Mouse (Mus musculus) forebrain, embryonic 15.5 days (tissue): ENCODE measurements around the gene Pnpo. TPM values are rescaled to one million over a fixed set of nuclear protein-coding genes. Genes with fewer than 3 reads are reported as not detected.

Source experiments
- ATAC-seq: fragments of 200-750 bp; cut with Nextera tagmentation; replicated peaks from 2 replicates; pipeline ENCODE4 v1.8.0; 2017; ENCODE audit warnings: mild to moderate bottlenecking, moderate TSS enrichment, moderate library complexity
- H3K27ac ChIP-seq: fragments of 300-500 bp; sonication (generic); replicated peaks from 2 replicates; pipeline ENCODE4 v1.5.1; 2015; ENCODE audit warnings: mild to moderate bottlenecking, inconsistent platforms
- H3K27me3 ChIP-seq: fragments of 300-500 bp; sonication (generic); 2 replicates; pipeline ENCODE4 v1.6.1; 2015; ENCODE audit warnings: inconsistent platforms
- H3K36me3 ChIP-seq: fragments of 300-500 bp; sonication (generic); 2 replicates; pipeline ENCODE4 v1.6.1; 2015; ENCODE audit warnings: mild to moderate bottlenecking, inconsistent platforms
- H3K4me1 ChIP-seq: fragments of 300-500 bp; sonication (generic); 2 replicates; pipeline ENCODE4 v1.6.1; 2015; ENCODE audit warnings: inconsistent platforms
- H3K4me2 ChIP-seq: fragments of 300-500 bp; sonication (generic); replicated peaks from 2 replicates; pipeline ENCODE4 v1.6.1; 2015; ENCODE audit warnings: mild to moderate bottlenecking, inconsistent platforms
- H3K4me3 ChIP-seq: fragments of 300-500 bp; sonication (generic); 2 replicates; pipeline ENCODE4 v1.5.1; 2015; ENCODE audit warnings: mild to moderate bottlenecking, inconsistent platforms
- H3K9ac ChIP-seq: fragments of 300-500 bp; sonication (generic); replicated peaks from 2 replicates; pipeline ENCODE4 v1.6.1; 2015; ENCODE audit warnings: mild to moderate bottlenecking, inconsistent platforms
- H3K9me3 ChIP-seq: fragments of 300-500 bp; sonication (generic); 2 replicates; pipeline ENCODE4 v1.6.1; 2016; ENCODE audit warnings: inconsistent platforms
- WGBS: fragments of 180-500 bp; shearing (Covaris S2); methylation state at CpG from one replicate; pipeline ENCODE4 v1.1.7; 2015; ENCODE audit warnings: mixed read lengths; 5-methylcytosine and 5-hydroxymethylcytosine counted together
- polyA plus RNA-seq: library from polyadenylated mRNA; unstranded; fragments of >200 nt; fragmentation: Nextera tagmentation; extraction: Ambion mirVana; gene quantifications from 2 replicates; pipeline ENCODE4 v1.2.1, GENCODE M21; 2015

Pnpo gene
- polyA plus RNA-seq, 1 experiment from 2014 or later = 21.5 TPM

- Histone ChIP-seq H3K4me2 (no peak overlapping the region), H3K27me3 (no peaks in the 10 kb centered on the region), H3K36me3 (no peaks in the 10 kb centered on the region), H3K9me3 (no peaks in the 10 kb centered on the region), H3K4me3 (no peak overlapping the region), H3K9ac (no peak overlapping the region), H3K4me1 (peaks cover 11% of the 10 kb centered on the region), H3K27ac (no peak overlapping the region)
- ATAC-seq = no peak
- 72% methylated on average over 6 of the region's 6 CpGs for WGBS
Measured at GRCm38 (mm10) chr11:96968476-96968875, 24.7 kb upstream of the Pnpo start.

- Histone ChIP-seq H3K36me3 (no peaks in the 10 kb centered on the region; the same call in 1 of the 2 replicates), H3K4me3 (no peak overlapping the region), H3K4me1 (peaks cover 5% of the 10 kb centered on the region), H3K4me2 (no peak overlapping the region), H3K9me3 (no peaks in the 10 kb centered on the region), H3K27ac (no peak overlapping the region), H3K9ac (no peak overlapping the region), H3K27me3 (no peaks in the 10 kb centered on the region)
- no peak for ATAC-seq
- WGBS = 87% methylated on average over 11 of the region's 11 CpGs
Measured at GRCm38 (mm10) chr11:96967544-96968269, 23.9 kb upstream of the Pnpo start.

- H3K27ac ChIP-seq = no peak overlapping the region
- H3K4me2 ChIP-seq = no peak overlapping the region
- no peaks in the 10 kb centered on the region for H3K9me3 ChIP-seq
- H3K4me1 ChIP-seq = no peaks in the 10 kb centered on the region; the same call in 1 of the 2 replicates
- H3K36me3 ChIP-seq = peaks cover 6% of the 10 kb centered on the region; the same call in 1 of the 2 replicates
- no peak overlapping the region for H3K9ac ChIP-seq
- no peaks in the 10 kb centered on the region for H3K27me3 ChIP-seq
- no peak overlapping the region for H3K4me3 ChIP-seq
- WGBS = 93% methylated on average over 13 of the region's 13 CpGs
- ATAC-seq = no peak
Measured at GRCm38 (mm10) chr11:96966914-96967543, 23.2 kb upstream of the Pnpo start.

GRCm38 (mm10) chr11:96966172-96966571, 22.4 kb upstream of the Pnpo start:
- Histone ChIP-seq H3K4me1 (no peaks in the 10 kb centered on the region), H3K27me3 (no peaks in the 10 kb centered on the region), H3K4me2 (no peak overlapping the region), H3K27ac (no peak overlapping the region), H3K4me3 (no peak overlapping the region), H3K36me3 (peaks cover 15% of the 10 kb centered on the region), H3K9me3 (no peaks in the 10 kb centered on the region), H3K9ac (no peak overlapping the region)
- WGBS = 93% methylated on average over 3 of the region's 3 CpGs
- ATAC-seq = no peak

GRCm38 (mm10) chr11:96963580-96963979, 19.8 kb upstream of the Pnpo start:
- Histone ChIP-seq H3K4me1 (no peaks in the 10 kb centered on the region), H3K9me3 (no peaks in the 10 kb centered on the region), H3K4me2 (no peak overlapping the region), H3K36me3 (peaks cover 37% of the 10 kb centered on the region), H3K27ac (no peak overlapping the region), H3K4me3 (no peak overlapping the region), H3K27me3 (no peaks in the 10 kb centered on the region), H3K9ac (no peak overlapping the region)
- 15% methylated on average over 8 of the region's 8 CpGs for WGBS
- 0 out of 2 replicates have a peak, but pooled peaks have one; percentile 41 for ATAC-seq

- Histone ChIP-seq H3K4me1 (no peaks in the 10 kb centered on the region), H3K27me3 (no peaks in the 10 kb centered on the region), H3K4me3 (no peak overlapping the region), H3K9me3 (no peaks in the 10 kb centered on the region), H3K27ac (no peak overlapping the region), H3K4me2 (no peak overlapping the region), H3K36me3 (peaks cover 74% of the 10 kb centered on the region), H3K9ac (no peak overlapping the region)
- 93% methylated on average over 10 of the region's 10 CpGs for WGBS
- ATAC-seq = no peak
Measured at GRCm38 (mm10) chr11:96957061-96957805, 13.4 kb upstream of the Pnpo start.

GRCm38 (mm10) chr11:96956009-96956724, 12.4 kb upstream of the Pnpo start:
- H3K36me3 ChIP-seq = peaks cover 72% of the 10 kb centered on the region
- 63% methylated on average over 20 of the region's 20 CpGs for WGBS
- no peaks in the 10 kb centered on the region for H3K27me3 ChIP-seq
- no peak overlapping the region for H3K4me3 ChIP-seq
- no peak overlapping the region for H3K9ac ChIP-seq
- no peaks in the 10 kb centered on the region for H3K9me3 ChIP-seq
- H3K4me1 ChIP-seq = no peaks in the 10 kb centered on the region
- no peak overlapping the region for H3K4me2 ChIP-seq
- no peak for ATAC-seq
- no peak overlapping the region for H3K27ac ChIP-seq

GRCm38 (mm10) chr11:96955094-96955493, 11.3 kb upstream of the Pnpo start:
- H3K4me3 ChIP-seq = no peak overlapping the region
- no peaks in the 10 kb centered on the region for H3K27me3 ChIP-seq
- H3K4me2 ChIP-seq = no peak overlapping the region
- H3K9me3 ChIP-seq = no peaks in the 10 kb centered on the region
- 88% methylated on average over 4 of the region's 4 CpGs for WGBS
- no peak overlapping the region for H3K27ac ChIP-seq
- peaks cover 72% of the 10 kb centered on the region for H3K36me3 ChIP-seq
- H3K9ac ChIP-seq = no peak overlapping the region
- no peaks in the 10 kb centered on the region for H3K4me1 ChIP-seq
- ATAC-seq = no peak

GRCm38 (mm10) chr11:96952896-96953295, 9.1 kb upstream of the Pnpo start:
- Histone ChIP-seq H3K9ac (no peak overlapping the region), H3K9me3 (no peaks in the 10 kb centered on the region), H3K4me1 (no peaks in the 10 kb centered on the region), H3K4me3 (no peak overlapping the region), H3K27ac (no peak overlapping the region), H3K36me3 (peaks cover 59% of the 10 kb centered on the region), H3K27me3 (no peaks in the 10 kb centered on the region), H3K4me2 (no peak overlapping the region)
- WGBS = 80% methylated on average over 6 of the region's 6 CpGs
- ATAC-seq = no peak

GRCm38 (mm10) chr11:96952426-96952825, 8.6 kb upstream of the Pnpo start:
- Histone ChIP-seq H3K9ac (no peak overlapping the region), H3K27me3 (no peaks in the 10 kb centered on the region), H3K4me3 (no peak overlapping the region), H3K9me3 (no peaks in the 10 kb centered on the region), H3K36me3 (peaks cover 54% of the 10 kb centered on the region), H3K4me1 (no peaks in the 10 kb centered on the region), H3K4me2 (no peak overlapping the region), H3K27ac (no peak overlapping the region)
- 87% methylated on average over 10 of the region's 10 CpGs for whole genome bisulfite sequencing
- no peak for ATAC-seq

GRCm38 (mm10) chr11:96950767-96951166, 7.0 kb upstream of the Pnpo start:
- Histone ChIP-seq H3K4me1 (no peaks in the 10 kb centered on the region; the same call in 1 of the 2 replicates), H3K4me2 (no peak overlapping the region), H3K4me3 (no peak overlapping the region), H3K27me3 (no peaks in the 10 kb centered on the region), H3K36me3 (peaks cover 50% of the 10 kb centered on the region), H3K9ac (no peak overlapping the region), H3K9me3 (no peaks in the 10 kb centered on the region), H3K27ac (no peak overlapping the region)
- ATAC-seq = no peak
- WGBS = 97% methylated on average over 3 of the region's 3 CpGs

GRCm38 (mm10) chr11:96947849-96948248, 4.1 kb upstream of the Pnpo start:
- H3K27me3 ChIP-seq = no peaks in the 10 kb centered on the region
- H3K9ac ChIP-seq = no peak overlapping the region
- H3K27ac ChIP-seq = no peak overlapping the region
- 97% methylated on average over 4 of the region's 4 CpGs for WGBS
- peaks cover 26% of the 10 kb centered on the region for H3K36me3 ChIP-seq
- peaks cover 18% of the 10 kb centered on the region for H3K4me1 ChIP-seq
- H3K4me2 ChIP-seq = no peak overlapping the region
- ATAC-seq = no peak
- no peaks in the 10 kb centered on the region for H3K9me3 ChIP-seq
- no peak overlapping the region for H3K4me3 ChIP-seq
